Mouse (Mus musculus): ENCODE data around the gene Fam117b. TPM values are rescaled to one million over a fixed set of nuclear protein-coding genes. Genes with fewer than 3 reads are reported as not detected.

The Fam117b gene
- 20.7 TPM for polyA plus RNA-seq (2021)

DNA sequence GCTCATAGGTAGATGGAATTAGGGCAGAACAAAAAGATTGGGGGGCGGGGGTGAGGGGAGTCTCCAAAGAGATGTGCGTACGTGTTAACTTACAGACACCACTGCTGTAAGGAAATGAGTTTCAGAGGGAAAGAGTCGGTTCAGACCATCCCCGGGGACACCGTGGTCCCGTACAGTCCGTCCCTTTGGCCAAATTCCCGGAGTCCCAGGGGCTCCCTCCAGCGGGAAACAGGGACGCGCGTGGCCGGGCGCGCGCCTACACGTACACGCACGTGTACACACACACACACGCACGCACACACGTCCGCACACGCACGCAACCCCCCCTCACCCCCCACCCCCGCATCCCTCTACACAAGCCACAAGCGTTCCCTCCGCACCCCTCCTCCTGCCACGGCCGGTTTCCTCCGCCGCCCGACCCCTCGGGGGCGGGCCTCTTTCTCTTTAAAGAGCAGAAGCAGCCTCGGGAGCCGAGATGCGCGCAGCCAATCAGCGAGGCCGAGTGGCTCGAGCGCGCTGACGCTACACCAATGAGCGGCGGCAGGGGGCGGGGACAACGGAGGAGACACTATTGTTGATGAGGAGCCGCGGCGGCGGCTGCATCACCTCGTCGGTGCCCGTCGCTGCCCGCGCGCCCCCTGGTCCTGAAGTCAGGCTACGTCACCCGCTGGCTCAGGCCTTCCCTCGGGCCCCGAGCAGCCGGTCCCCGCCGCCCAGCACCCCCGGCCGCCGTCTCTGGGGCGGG is at the start of gene Fam117b:
Gene Fam117b, plus strand, starts transcription at position 594 of the 745 bp plus-strand sequence.
- POLR2A ChIA-PET: no interaction called here
- H3K27me3 ChIP-seq: no peaks in the 10 kb centered on the region
- ATAC-seq (peak; percentile 96), DNase-seq (ENCODE audit: low read depth, low spot score) (peak; percentile 68)
- CTCF ChIA-PET: no interaction called here
- in situ Hi-C loops (cut with MboI; ENCODE audit: low pct_unique_long_range_greater_than_20kb): no loop called here
- peak; percentile 6 for TF ChIP-seq CTCF (IDR thresholded peaks at IDR 0.05)

DNA sequence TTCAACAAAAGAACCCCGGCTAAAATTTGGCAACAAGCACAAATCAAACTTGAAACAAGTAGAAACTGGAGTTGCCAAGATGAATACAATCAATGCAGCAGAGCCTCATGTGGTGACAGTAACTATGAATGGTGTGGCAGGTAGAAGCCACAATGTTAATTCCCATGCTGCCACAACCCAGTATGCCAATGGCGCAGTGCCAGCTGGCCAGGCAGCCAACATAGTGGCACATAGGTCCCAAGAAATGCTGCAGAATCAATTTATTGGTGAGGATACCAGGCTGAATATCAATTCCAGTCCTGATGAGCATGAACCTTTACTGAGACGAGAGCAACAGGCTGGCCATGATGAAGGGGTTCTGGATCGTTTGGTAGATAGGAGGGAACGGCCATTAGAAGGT is 44.8 kb upstream of the Fam117b start:
- ChIA-PET CTCF (no interaction called here), POLR2A (no interaction called here)
- no peaks in the 10 kb centered on the region for H3K27me3 ChIP-seq
- ATAC-seq (no peak), DNase-seq (ENCODE audit: low read depth, low spot score) (no peak)
- in situ Hi-C loops (cut with MboI; ENCODE audit: low pct_unique_long_range_greater_than_20kb): no loop called here
- no peak for TF ChIP-seq CTCF (IDR thresholded peaks at IDR 0.05)

DNA sequence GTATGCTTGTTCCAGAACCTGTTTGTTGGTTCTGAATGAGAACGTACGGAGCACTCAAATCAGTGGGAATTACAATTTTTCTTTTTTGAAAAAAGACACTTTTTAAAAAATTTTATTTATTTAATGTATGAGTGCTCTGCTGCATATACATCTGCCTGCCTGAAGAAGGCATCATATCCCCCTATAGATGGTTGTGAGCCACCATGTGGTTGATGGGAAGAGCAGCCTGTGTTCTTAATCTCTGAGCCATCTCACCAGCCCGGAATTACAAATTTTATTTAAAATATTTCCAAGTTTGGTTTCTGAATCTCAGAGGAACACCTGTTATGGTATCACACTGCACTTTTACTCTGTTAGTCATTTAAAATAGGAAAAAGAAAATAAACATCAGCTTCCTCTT is 38.8 kb upstream of the Fam117b start:
- DNase-seq (ENCODE audit: low read depth, low spot score) (no peak), ATAC-seq (no peak)
- CTCF ChIA-PET: interaction anchor here (0.9 kb wide), 1 partner anchor 7 kb away, joined by 6 read pairs; no protein-coding TSS in a partner anchor
- no peaks in the 10 kb centered on the region for H3K27me3 ChIP-seq
- no peak for TF ChIP-seq CTCF (IDR thresholded peaks at IDR 0.05)
- in situ Hi-C loops (cut with MboI; ENCODE audit: low pct_unique_long_range_greater_than_20kb): no loop called here
- POLR2A ChIA-PET: interaction anchor here (0.6 kb wide), 1 partner anchor 14 kb away, joined by 6 read pairs; no protein-coding TSS in a partner anchor

DNA sequence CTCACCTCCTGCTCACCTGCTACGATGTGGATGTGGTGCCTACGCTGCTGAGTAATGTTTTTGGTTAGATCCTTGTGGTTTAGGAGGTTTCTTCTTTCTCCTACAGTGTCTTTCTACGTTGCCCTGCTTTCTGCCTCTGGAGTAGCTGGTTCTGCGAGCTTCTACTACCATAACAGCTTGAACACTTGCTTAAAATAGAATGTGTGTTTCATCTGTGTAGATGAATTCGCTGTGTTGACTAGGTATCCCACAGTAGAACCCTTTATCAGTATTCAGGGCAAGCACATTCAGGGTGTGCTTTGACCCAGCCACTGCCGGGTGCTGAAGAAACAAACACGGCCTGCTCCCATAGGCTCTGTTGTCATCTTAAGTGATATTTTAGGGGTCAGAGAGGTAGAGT is 34.7 kb upstream of the Fam117b start:
- no peak for TF ChIP-seq CTCF (IDR thresholded peaks at IDR 0.05)
- ATAC-seq: no peak
- no peak for DNase-seq (ENCODE audit: low read depth, low spot score)
- ChIA-PET POLR2A (interaction anchor here (0.5 to 1.1 kb wide), 2 partner anchors 42 to 55 kb away, joined by 3 to 4 read pairs; no protein-coding TSS in a partner anchor), CTCF (interaction anchor here (0.9 kb wide), 1 partner anchor 11 kb away, joined by 3 read pairs; no protein-coding TSS in a partner anchor)
- H3K27me3 ChIP-seq: no peaks in the 10 kb centered on the region
- in situ Hi-C loops (cut with MboI; ENCODE audit: low pct_unique_long_range_greater_than_20kb): loop anchor here (25.0 kb wide), 1 partner anchor 984 kb away; no protein-coding TSS in a partner anchor

DNA sequence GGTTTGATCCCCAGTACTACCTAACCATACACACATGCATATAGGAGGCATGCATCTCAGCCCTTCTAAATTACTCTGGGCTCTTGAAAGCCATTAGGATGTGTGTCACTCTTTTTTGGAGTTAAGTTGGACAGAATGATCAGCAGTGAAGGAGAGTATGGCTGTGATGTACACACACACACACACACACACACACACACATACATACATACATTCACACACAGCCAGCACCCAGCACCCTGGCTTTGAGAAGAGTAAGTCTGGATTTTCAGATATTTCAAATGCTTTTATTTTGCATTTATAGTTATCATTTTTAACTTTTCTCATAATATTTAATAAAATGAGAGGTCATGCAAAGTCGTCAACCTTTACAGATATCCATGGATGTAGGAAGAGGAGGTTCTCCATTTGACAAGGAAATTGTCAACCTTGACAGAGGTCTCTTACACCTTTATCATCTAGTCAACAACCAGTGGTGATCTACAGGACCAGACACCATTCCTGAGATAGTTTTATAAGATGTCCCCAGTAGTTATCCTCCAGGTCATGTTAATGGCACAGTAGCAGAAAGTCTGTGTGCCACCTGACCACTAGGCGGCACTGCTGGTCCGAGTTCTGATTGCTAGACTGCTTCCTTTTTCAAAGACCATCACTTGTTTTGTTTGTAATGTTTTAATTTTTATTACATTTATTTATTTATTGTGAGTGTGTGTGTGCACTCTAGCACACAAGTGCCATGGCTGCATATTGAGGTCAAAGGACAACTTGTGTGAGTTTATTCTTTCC is 29.3 kb upstream of the Fam117b start:
- ChIA-PET CTCF (interaction anchor here (0.8 to 1.4 kb wide), 3 partner anchors 9 to 84 kb away, joined by 3 to 4 read pairs (median 3); no protein-coding TSS in a partner anchor), POLR2A (no interaction called here)
- peak; percentile 87 for TF ChIP-seq CTCF (IDR thresholded peaks at IDR 0.05)
- DNase-seq (ENCODE audit: low read depth, low spot score) (no peak), ATAC-seq (no peak)
- in situ Hi-C loops (cut with MboI; ENCODE audit: low pct_unique_long_range_greater_than_20kb): loop anchor here (10.0 to 25.0 kb wide), 2 partner anchors 211 to 979 kb away; partner anchors contain the start of genes Carf and Wdr12
- no peaks in the 10 kb centered on the region for H3K27me3 ChIP-seq

DNA sequence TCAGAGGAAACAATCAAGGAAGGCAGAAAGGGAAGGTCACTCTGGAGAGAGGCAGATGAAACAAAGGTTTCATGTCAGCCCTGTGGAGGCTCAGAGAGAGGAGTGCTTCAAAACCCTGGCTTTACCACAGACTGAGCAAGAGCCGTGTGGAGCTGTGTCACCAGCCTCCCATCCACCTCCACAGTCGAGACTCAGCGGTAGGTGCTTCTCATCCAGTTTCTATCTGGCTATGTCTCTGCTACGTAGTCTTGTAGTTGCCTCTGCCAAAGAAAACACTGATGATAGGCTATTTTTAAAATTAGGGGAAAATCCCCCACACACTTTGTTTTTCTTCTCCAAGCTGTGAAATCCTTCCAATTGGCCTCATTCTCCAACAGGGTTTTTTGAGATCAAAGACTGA is 25.9 kb upstream of the Fam117b start:
- ATAC-seq: peak; percentile 57

DNA sequence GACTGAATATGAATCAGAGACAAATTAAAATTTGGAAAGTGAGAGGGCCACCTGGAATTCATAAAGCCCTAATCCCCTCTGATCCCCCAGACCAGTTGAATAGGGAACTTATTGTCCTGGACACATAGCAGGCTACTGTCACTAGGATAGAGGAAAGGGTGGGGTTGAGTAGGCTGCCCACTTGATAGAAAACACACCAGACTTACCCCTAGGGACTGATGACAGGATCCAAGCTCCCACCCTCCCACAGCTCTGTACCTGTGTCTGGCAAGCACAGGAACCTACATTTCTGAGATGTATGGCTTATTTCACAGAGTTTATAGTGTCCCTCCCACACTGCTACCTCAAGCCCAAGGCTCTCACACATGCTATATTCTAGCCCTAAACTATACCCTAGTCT is 24.8 kb upstream of the Fam117b start:
- H3K27me3 ChIP-seq: no peaks in the 10 kb centered on the region
- no peak for DNase-seq (ENCODE audit: low read depth, low spot score)
- POLR2A ChIA-PET: no interaction called here
- no peak for ATAC-seq
- CTCF ChIA-PET: no interaction called here
- in situ Hi-C loops (cut with MboI; ENCODE audit: low pct_unique_long_range_greater_than_20kb): loop anchor here (5.0 to 25.0 kb wide), 3 partner anchors 79 to 974 kb away; partner anchors contain the start of genes Carf and Wdr12
- no peak for TF ChIP-seq CTCF (IDR thresholded peaks at IDR 0.05)

More for the DNA sequence above, 25.9 kb upstream of the Fam117b start:
- DNase-seq (ENCODE audit: low read depth, low spot score): no peak
- TF ChIP-seq CTCF (IDR thresholded peaks at IDR 0.05): no peak
- in situ Hi-C loops (cut with MboI; ENCODE audit: low pct_unique_long_range_greater_than_20kb): loop anchor here (5.0 to 25.0 kb wide), 3 partner anchors 80 to 975 kb away; partner anchors contain the start of genes Carf and Wdr12
- CTCF ChIA-PET: interaction anchor here (1.2 to 1.6 kb wide), 2 partner anchors 19 to 80 kb away, joined by 3 to 8 read pairs; no protein-coding TSS in a partner anchor
- POLR2A ChIA-PET: interaction anchor here (0.6 to 0.8 kb wide), 2 partner anchors 16 to 1076 kb away, joined by 3 to 7 read pairs; no protein-coding TSS in a partner anchor
- H3K27me3 ChIP-seq: no peaks in the 10 kb centered on the region

DNA sequence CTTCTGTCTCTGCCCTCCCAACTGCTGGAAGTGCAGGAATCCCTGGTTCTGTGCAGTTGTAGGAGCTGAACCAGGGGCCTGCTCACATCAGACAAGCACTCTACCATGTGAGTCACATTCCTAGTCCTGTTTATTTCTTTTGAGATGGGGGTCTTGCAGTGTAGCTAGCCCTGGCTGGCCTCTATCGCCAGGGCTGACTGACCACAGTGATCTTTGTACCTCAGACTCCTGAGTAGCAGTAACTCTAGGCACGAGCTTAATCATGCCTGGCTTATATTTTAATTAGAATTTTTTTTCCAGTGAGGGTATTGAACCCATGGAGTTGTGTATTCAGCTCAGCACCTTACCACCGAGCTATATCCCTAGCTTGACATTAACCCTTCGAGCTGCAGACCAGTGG is 21.6 kb upstream of the Fam117b start:
- DNase-seq (ENCODE audit: low read depth, low spot score) (no peak), ATAC-seq (no peak)
- CTCF ChIA-PET: no interaction called here
- TF ChIP-seq CTCF (IDR thresholded peaks at IDR 0.05): no peak
- in situ Hi-C loops (cut with MboI; ENCODE audit: low pct_unique_long_range_greater_than_20kb): loop anchor here (25.0 kb wide), 1 partner anchor 971 kb away; no protein-coding TSS in a partner anchor
- no peaks in the 10 kb centered on the region for H3K27me3 ChIP-seq
- POLR2A ChIA-PET: no interaction called here

DNA sequence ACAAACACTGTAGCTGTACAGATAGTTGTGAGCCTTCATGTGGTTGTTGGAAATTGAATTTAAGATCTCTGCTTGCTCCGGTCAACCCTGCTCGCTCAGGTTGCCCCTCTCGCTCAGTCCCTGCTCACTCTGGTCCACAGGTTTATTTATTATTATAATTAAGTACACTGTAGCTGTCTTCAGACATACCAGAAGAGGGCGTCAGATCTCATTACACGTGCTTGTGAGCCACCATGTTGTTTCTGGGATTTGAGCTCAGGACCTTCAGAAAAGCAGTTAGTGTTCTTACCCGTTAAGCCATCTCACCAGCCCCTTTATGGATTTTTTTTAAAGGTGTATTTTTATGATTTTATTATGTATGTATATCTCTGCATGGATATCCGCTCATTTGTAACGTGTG is 20.0 kb upstream of the Fam117b start:
- ATAC-seq (no peak), DNase-seq (ENCODE audit: low read depth, low spot score) (no peak)
- ChIA-PET CTCF (no interaction called here), POLR2A (no interaction called here)
- in situ Hi-C loops (cut with MboI; ENCODE audit: low pct_unique_long_range_greater_than_20kb): loop anchor here (25.0 kb wide), 1 partner anchor 970 kb away; no protein-coding TSS in a partner anchor
- peak; percentile 56 for TF ChIP-seq CTCF (IDR thresholded peaks at IDR 0.05)
- H3K27me3 ChIP-seq: no peaks in the 10 kb centered on the region

DNA sequence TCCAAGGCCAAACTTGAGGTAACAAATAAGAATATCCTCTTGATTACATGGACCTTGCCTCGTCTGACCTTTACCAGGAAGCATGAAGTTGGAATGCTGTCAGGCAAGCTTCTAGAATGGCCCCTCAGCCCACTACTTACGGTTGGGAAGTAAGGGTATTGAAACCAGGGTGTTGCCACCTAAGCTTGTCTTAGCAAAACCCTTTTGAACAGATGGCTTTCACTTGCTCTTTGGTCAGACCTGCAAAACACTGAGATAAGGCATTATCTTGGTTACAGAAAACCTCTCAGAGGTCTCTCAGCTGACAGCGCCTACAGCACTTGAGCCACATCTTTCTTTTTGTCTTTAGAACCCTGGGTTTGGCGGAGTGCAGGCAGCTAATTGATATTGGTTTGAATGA is 18.8 kb upstream of the Fam117b start:
- ChIA-PET POLR2A (interaction anchor here (0.6 kb wide), 1 partner anchor 104 kb away, joined by 10 read pairs; no protein-coding TSS in a partner anchor), CTCF (interaction anchor here (0.7 kb wide), 1 partner anchor 27 kb away, joined by 3 read pairs; no protein-coding TSS in a partner anchor)
- no peak for DNase-seq (ENCODE audit: low read depth, low spot score)

More for the DNA sequence above, 18.8 kb upstream of the Fam117b start:
- no peaks in the 10 kb centered on the region for H3K27me3 ChIP-seq
- in situ Hi-C loops (cut with MboI; ENCODE audit: low pct_unique_long_range_greater_than_20kb): loop anchor here (25.0 kb wide), 1 partner anchor 968 kb away; no protein-coding TSS in a partner anchor
- TF ChIP-seq CTCF (IDR thresholded peaks at IDR 0.05): no peak
- no peak for ATAC-seq
